Mouse (Mus musculus): ENCODE data around the gene Pde1c.

DNA sequence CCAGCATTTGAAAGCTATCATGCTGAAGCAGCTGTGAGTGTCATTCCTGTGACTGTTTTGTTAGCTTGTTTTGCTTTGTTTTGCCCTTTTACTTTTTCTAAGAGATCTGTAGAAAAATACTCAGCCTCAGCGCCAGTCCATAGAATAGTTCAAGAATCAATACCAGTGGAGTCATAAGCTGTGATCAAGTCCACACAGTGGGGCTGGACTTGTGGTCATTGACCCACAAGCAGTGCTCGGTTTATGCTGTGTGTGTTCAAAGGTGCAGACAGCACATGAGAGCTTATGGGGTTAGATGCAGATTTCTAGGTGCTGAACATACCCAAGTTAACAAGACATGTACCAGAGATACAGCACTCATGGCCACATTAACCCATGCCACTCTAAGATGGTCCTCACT lies 396.7 kb downstream of the Pde1c start:
- TF ChIP-seq POLR2A (IDR thresholded peaks at IDR 0.05; ENCODE audit: insufficient read depth, low read depth, low read length) (no peak), CTCF (IDR thresholded peaks at IDR 0.05; ENCODE audit: insufficient read depth, low read depth, low read length) (no peak)
